Mouse (Mus musculus) embryo, embryonic 10.5 days (tissue): Measurements from ENCODE around the gene Vma21-ps.
"Not testable (repeated sequence)": the region's sequence is repeated elsewhere in the genome, so short reads cannot be mapped to it uniquely, and the experiment has no call there.

Source experiments
- DNase-seq: peaks from one replicate; pipeline ENCODE4 v3.0.0-alpha.2; 2015; ENCODE audit warnings: low spot score

The Vma21-ps gene

GRCm38 (mm10) chr4:52497144-52497543, at the start of gene Vma21-ps:
Vma21-ps (minus strand) TSS chr4:52497244.
- DNase-seq = not testable (repeated sequence)

GRCm38 (mm10) chr4:52543001-52543400, 46.0 kb upstream of the Vma21-ps start:
- no peak for DNase-seq

GRCm38 (mm10) chr4:52530636-52531035, 33.6 kb upstream of the Vma21-ps start:
- DNase-seq = no peak

GRCm38 (mm10) chr4:52526464-52526863, 29.4 kb upstream of the Vma21-ps start:
- no peak for DNase-seq

GRCm38 (mm10) chr4:52519301-52519700, 22.3 kb upstream of the Vma21-ps start:
- DNase-seq = no peak

GRCm38 (mm10) chr4:52517580-52517979, 20.5 kb upstream of the Vma21-ps start:
- DNase-seq = peak; percentile 13

- no peak for DNase-seq
Observed at GRCm38 (mm10) chr4:52487486-52487885, 9.6 kb downstream of the Vma21-ps start.

GRCm38 (mm10) chr4:52473431-52473830, 23.6 kb downstream of the Vma21-ps start:
- DNase-seq = no peak

- no peak for DNase-seq
Observed at GRCm38 (mm10) chr4:52461321-52461720, 35.7 kb downstream of the Vma21-ps start.

- DNase-seq = peak; percentile 22
Observed at GRCm38 (mm10) chr4:52459726-52460125, 37.3 kb downstream of the Vma21-ps start.
